Mouse (Mus musculus) hematopoietic stem cell, adult 5-6 weeks (primary cell): ENCODE results near the gene Acp5. TPM values are rescaled to one million over a fixed set of nuclear protein-coding genes. Genes with fewer than 3 reads are reported as not detected.

Experiments
- total RNA-seq: library from RNA; stranded (forward); fragments of 172-1452, 232-1000 nt; gene quantifications from 2 replicates; pipeline ENCODE4 v1.2.3, GENCODE M21; 2017

The Acp5 gene
- total RNA-seq, 1 experiment from 2014 or later = 1.1 TPM

Other genes starting within 250 kb of the Acp5 start
- 13.5 and 14.6 TPM in 2 replicates for gene Rab3d, start 217.5 kb downstream of the Acp5 start, total RNA-seq
- 0.25 and 0.50 TPM in 2 replicates for gene Ccdc159, start 208.2 kb downstream of the Acp5 start, total RNA-seq
- 12.7 and 18.1 TPM in 2 replicates for gene Tmem205, start 208.2 kb downstream of the Acp5 start, total RNA-seq
- gene Plppr2, start 198.7 kb downstream of the Acp5 start, total RNA-seq = 0.15 and 0.25 TPM in 2 replicates
- gene Swsap1, start 180.0 kb downstream of the Acp5 start, total RNA-seq = 6.4 and 7.2 TPM in 2 replicates
- 1.7 and 9.2 TPM in 2 replicates for gene Epor, start 172.2 kb downstream of the Acp5 start, total RNA-seq
- not detected in 2 replicates for gene Rgl3, start 146.3 kb downstream of the Acp5 start, total RNA-seq
- gene Ccdc151, start 133.1 kb downstream of the Acp5 start, total RNA-seq = 0.19 TPM in 1 of 2 replicates, not detected in the other
- gene Prkcsh, start 132.9 kb downstream of the Acp5 start, total RNA-seq = 91.7 and 110 TPM in 2 replicates
- not detected in 2 replicates for gene Elavl3, start 83.7 kb downstream of the Acp5 start, total RNA-seq
- gene Gm49318, start 64.5 kb downstream of the Acp5 start, total RNA-seq = not detected in 2 replicates
- 11.1 and 12.9 TPM in 2 replicates for gene Zfp653, start 64.3 kb downstream of the Acp5 start, total RNA-seq
- 15.9 and 17.7 TPM in 2 replicates for gene Ecsit, start 50.3 kb downstream of the Acp5 start, total RNA-seq
- not detected in 2 replicates for gene Cnn1, start 36.5 kb downstream of the Acp5 start, total RNA-seq
- gene Elof1, start 18.5 kb downstream of the Acp5 start, total RNA-seq = 43.6 and 44.7 TPM in 2 replicates
- 10.4 and 26.5 TPM in 2 replicates for gene Pigyl, start 21.1 kb upstream of the Acp5 start, total RNA-seq
- not detected in 2 replicates for gene Zfp872, start 52.4 kb upstream of the Acp5 start, total RNA-seq
- 38.2 and 48.4 TPM in 2 replicates for gene Zfp809, start 90.0 kb upstream of the Acp5 start, total RNA-seq
- 11.5 and 14.2 TPM in 2 replicates for gene Zfp599, start 124.2 kb upstream of the Acp5 start, total RNA-seq
- 10.6 and 21.5 TPM in 2 replicates for gene Zfp810, start 171.9 kb upstream of the Acp5 start, total RNA-seq